Mouse (Mus musculus) embryonic fibroblast, embryonic 13.5 days (primary cell): ENCODE data around the gene Chuk.

Source experiments
- CTCF ChIP-seq: IDR thresholded peaks from 2 replicates; pipeline ENCODE4 v1.5.1; 2011; ENCODE audit warnings: mild to moderate bottlenecking, control low read depth, low read length, moderate library complexity, borderline replicate concordance; ENCODE audit not compliant: insufficient read depth
- POLR2A ChIP-seq: IDR thresholded peaks from 2 replicates; pipeline ENCODE4 v1.6.1; 2011; ENCODE audit warnings: low read depth, mild to moderate bottlenecking, control low read depth, low read length, moderate library complexity

DNA sequence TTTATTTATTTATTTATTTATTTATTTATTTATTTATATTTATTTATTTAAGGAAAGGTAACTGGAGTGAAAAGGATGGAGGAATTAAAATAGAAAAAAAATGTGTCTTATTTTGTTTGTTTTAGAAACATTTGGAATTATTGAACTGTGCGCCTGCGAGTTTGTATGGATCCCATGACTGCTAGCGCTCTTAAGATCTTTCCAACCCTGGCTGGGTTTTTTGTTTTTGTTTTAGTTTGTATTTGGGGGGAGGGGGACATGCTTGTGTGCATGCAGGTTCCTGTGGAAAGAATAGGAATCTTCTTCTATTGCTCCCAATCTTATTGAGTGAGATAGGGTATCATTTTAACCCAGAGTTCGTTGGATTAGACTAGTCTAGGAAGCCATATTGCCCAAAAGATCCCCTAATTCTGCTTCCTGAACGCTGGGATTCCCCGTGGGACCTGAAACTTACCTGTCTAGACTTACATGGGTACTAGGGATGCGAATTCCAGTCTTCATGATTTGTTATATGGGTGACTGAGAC is 28.7 kb upstream of the Chuk start:
- no peak for TF ChIP-seq CTCF
- no peak for TF ChIP-seq POLR2A
